Mouse (Mus musculus) frontal cortex, postnatal 36 days (tissue): ENCODE measurements around the gene Olfr1366.
"Not testable (repeated sequence)": the region's sequence is repeated elsewhere in the genome, so short reads cannot be mapped to it uniquely, and the experiment has no call there.

Source experiments
- DNase-seq, 2 experiments: peaks; one replicate each; pipeline ENCODE4 v3.0.0; 2022; ENCODE audit warnings: low spot score in 2 of 2

Olfr1366 gene

DNA sequence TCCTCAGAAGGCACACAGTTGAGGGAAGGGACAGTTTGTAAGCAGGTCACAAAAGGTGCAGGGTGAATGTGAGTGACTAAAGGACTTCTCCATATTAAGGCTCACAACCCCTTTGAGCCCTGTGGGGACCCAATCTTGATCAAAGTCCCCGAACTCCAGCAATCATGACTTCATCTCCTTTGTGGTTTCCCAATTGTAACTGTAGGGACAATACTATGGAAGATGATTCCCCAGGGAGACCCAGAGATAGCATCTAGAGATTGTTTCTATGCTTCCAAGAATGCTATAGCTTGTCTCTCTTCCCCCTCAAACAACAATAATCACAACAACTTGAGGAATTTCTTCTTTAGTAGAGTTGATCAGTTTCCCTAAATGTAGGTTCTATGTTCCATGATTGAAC lies at the start of gene Olfr1366:
TSS of gene Olfr1366 (minus strand) at position 101 of the 400 bp plus-strand sequence.
- no peak for DNase-seq

DNA sequence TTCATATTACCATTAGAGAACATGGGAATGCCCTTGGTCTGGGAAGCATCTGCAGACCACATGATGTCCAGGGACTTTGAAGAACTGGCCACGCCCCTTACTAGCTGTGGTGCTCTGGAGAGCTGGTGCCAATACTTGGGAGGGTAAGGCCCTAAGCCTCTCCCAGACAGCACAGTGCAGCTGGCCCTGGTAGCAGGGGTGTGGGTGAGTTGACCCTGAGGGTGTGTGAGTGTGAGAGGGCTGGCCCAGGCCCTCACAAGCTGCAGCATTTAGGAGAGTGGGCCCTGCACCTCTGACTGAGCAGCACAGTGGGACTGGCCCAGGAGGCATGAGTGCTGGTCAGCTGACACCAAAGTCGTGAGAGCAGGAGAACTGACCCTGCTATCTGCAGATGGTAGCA lies 49.0 kb upstream of the Olfr1366 start:
- no peak for DNase-seq

DNA sequence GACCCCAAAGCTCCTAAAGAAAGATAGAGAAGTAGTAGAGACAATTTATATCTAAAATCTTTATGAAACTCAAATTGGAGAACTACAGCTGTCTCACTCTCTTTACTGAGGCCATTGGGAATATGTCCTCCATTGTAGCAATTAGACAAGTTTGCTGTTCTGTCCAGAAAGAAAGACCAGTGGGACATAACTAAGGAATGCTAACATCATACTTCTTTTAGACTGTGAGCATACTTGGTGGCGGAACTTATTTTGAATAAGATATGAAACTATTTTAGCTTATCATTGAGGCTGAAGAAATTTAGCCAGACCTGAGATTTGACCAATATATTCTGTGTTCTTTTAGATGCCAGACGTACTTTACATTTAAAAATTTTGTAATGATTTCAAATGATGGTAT lies 39.1 kb upstream of the Olfr1366 start, which contains the start of gene Olfr1364:
TSS of gene Olfr1364 (minus strand) at position 101 of the 400 bp plus-strand sequence.
- DNase-seq, result no peak

DNA sequence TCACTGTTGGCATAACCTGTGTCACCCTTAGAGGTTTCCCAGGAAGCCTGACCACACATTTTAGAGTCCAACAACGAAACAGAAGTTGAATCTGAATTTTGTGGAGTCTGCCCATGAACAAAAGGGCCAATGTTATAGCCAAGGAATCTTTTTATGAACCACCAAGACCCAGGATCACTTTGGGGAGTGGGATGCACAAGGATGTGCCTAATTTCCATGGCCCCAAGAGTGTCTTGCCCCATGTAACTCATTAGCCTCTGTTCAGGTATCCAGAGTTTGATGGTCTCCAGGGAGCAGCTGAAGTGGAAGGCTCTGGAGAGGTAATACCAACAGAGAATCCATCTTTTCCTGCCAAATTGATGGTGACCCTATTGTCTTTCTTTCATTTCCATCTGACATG lies 17.2 kb upstream of the Olfr1366 start, which contains the start of gene Olfr1535:
TSS of gene Olfr1535 (minus strand) at position 101 of the 400 bp plus-strand sequence.
- no peak for DNase-seq

DNA sequence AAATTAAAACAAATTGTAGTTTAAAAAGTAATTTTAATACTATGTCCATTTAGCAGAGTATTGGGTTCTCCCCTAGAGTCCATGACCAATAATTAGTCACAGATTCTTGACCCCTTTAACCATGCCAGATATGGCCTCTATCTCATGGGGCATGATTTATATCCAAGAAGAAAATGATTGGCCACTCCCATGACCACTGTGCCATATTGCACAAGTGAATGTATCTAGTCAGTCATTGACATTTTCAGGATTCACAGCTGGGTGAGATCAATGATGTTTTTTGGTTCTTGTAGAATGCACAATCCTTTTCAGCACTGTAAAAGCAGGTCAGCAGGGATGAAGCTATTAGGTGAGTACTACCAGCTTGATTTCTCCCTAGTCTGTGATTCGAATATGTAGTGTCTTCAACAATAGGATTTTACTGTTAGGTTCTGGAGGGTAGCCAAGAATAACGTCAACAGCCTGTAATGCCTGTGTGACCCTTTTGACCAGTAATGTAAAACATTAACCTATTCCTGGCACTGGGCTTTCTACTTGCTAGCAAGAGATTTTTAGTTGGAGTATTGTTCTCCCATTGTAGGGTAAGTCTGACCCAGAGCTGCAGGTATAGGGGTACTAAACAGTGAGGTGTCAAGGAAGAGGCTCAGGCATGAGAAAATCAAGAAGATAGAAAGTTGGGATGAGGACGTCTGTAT lies 8.0 kb upstream of the Olfr1366 start:
- DNase-seq, result no peak

DNA sequence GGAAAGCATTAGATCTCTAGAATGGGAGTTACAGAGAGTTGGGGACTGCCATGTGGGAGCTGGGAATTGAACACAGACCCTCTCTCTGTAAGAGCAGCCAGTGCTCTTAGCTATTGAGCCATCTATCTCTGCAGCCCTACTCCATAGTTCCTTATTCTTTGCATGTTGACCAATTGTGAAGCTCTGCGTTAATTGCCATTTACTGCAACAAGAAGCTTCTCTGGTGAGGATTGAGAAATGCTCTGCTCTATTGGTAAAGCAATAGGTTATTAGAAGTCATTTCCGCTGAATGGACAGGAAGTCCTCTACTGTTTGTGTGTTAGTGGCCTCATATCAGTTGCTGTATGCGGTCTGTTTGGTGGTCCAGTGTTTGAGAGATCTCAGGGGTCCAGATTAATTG lies 6.9 kb upstream of the Olfr1366 start:
- DNase-seq, result no peak

DNA sequence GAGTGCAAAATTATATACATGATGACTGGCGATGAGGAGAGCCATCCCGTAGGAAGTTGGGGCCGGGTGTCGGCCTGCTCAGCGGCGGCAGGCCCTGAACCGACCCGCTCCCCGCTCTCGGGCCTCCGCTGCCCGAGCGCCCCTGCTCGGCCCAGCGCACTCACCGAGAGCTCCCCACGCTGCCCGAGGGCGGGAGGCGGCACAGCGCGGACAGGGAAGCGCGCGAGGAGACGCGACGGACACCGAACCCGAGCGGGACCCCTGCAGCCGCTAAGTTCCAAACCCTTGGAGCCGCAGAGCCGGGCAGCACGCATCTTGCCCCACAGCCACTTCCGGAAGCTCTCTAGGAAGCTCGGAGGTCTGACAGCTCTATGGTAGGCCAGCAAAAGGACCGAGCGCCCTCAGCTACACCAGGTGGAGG lies 11.8 kb downstream of the Olfr1366 start, which contains the start of gene Zkscan8:
TSS of gene Zkscan8 (minus strand) at position 340 of the 421 bp plus-strand sequence.
- peak; percentile 88 to 89 for DNase-seq

DNA sequence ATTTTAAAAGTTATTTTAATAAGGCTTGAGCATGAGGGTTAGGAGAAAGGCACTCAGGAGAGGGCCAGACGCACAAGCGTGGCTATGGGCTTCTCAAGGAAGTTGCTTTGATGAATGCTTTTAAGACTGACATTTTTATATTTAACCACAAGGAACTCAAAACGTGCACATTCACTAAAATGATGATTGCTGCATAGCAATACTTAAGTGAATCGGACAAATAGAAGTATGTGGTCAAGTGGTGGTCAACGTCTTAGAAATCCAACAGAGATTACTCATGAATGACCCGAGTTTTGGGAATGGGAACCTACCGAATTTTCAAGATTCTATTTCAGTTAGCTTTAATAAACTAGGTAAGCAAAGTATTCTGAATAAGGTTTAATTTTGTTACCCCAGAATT lies 12.5 kb downstream of the Olfr1366 start:
- no peak for DNase-seq

DNA sequence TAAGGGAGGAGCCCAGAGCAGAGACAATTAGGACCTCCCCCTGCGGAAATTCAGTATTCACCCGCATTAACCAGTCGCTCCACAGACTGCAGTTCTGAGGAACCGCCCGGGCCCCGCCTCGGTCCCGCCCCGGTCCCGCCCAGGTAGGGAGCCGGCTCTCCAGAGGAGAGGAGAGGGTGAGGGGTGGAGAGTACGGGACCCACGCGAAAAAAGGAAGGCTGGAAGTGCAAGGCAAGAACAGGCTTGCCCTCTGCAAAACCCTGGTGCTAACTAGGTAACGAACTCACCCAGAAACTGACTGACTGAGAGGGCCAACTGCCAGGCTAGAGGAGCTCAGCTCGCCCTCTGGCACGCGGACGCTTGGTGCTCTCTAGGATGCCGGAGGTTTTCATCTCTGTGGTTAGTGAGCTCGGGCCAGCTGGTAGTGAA lies 36.4 kb downstream of the Olfr1366 start:
- DNase-seq, result peak; percentile 73 to 83

DNA sequence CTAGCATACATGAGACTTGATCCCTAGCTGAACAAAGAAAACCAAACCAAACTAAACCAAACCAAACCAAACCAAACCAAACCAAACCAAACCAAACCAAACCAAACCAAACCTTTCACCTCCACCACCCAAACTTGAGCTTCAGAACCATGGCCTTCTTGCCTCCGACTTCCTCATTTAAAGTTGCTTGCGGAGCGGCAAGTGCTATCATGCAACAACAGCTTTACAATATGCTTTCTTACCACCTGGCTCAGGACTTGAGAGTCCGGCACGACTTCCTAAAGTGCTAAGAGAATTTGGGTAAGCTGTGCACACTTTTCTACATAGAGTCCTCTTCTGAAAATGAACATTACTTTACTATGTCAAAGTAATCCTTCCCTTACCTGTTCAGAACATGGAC lies 40.3 kb downstream of the Olfr1366 start:
- DNase-seq, result no peak

DNA sequence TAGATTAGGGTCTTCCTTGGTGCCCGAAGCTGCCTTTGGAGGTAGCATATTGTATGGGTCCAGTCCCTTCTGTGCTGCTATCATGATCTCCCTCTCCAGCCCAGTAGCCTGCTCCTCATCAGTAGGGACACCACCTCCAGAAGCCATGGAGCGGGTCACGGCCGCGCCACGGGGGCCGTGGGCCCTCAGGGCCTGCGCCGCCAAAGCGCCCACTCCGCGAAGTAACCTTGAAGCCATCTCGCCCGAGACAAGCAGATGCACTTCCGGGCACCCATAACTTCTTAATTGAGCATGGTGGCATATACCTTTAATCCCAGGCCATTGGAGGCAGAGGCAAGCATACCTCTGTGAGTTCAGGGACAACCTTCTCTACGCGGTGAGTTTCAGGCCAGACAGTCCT lies 41.4 kb downstream of the Olfr1366 start, which contains the start of gene Gm11273:
TSS of gene Gm11273 (minus strand) at position 237 of the 400 bp plus-strand sequence.
- DNase-seq, result not testable (repeated sequence)

DNA sequence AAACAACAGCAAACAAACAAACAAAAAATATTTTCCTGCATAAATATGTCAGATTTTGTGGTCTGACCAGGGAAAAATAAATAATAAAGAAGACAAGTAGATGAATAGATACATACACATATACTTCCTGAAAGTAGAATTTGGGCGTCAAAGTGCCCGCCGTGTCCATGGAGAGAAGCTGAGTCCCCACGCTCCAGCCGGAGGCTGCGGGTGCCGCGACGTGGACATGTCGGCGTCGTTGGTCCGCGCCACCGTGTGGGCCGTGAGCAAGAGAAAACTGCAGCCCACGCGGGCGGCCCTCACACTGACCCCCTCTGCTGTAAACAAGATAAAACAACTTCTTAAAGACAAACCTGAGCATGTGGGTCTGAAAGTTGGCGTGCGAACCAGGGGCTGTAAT lies 47.5 kb downstream of the Olfr1366 start, which contains the start of gene AK157302:
TSS of gene AK157302 (plus strand) at position 144 of the 400 bp plus-strand sequence.
- DNase-seq, result no peak

DNA sequence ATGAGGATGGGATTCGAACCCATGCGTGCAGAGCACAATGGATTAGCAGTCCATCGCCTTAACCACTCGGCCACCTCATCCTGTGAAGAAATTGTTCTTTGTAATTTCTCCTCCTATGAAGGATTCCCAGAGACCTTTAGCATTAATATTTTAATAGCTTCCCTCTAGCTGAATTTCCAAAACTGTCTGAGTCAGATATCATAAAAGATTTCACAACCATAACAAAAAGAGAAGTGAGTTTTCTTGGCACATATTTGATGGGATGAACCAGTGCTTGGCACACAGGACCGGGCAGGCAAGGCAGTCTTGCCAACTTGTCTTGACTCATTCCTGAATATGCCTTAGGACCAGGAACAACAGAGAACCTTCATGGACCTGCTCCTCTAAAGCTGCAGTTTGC lies 49.8 kb downstream of the Olfr1366 start:
- DNase-seq, result no peak

DNA sequence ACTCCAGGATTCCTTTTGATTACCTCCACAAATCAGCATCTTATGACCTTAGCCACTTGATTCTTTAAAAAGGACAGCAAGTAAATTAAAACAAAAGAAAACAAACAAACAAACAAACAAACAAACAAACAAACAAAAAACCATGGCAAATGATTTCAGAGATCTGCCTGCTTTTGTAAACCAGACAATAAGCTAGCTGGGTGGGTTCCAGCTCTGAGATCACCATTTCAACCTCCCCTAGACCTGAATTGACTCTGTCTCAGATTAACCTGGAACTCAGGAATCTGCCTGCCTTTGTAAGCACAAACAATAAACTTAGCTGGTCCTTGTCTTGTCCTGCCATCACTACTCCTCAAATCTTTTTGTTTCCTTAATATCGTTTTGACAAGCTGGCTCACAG lies 55.7 kb downstream of the Olfr1366 start:
- no peak for DNase-seq
